Mouse (Mus musculus) retina, postnatal 1 day (tissue): ENCODE data around the gene Kdm4c.
A peak's percentile ranks its signal among the peaks of the same experiment; 100 is the strongest.
"Not testable (repeated sequence)": the region's sequence is repeated elsewhere in the genome, so short reads cannot be mapped to it uniquely, and the experiment has no call there.

ENCODE experiments used
- DNase-seq: peaks from one replicate; pipeline ENCODE4 v3.0.0-alpha.2; 2012

The Kdm4c gene

DNA sequence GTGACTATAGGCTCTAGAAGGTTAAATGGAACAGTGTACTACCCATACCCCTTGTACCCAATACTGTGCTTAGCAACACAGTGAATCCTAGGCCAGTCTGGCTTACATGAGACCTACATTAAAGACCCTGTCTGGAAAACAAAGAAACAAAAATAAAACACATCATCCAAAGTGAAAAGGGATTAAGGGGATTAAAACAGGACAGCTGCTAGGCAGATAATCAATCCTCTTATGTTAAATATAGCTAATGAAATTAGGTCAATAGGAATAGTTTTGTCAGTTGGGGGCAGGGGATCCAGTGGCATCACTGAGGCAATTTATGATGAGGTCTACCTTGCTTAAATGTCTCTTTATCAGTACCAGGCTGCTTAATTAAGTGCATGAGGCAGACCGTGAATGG lies at the start of gene Kdm4c:
Gene Kdm4c (plus strand): TSS at position 322 of the 400 bp plus-strand sequence.
- DNase-seq, result peak; percentile 81

GRCm38 (mm10) chr4:74201281-74201811 lies 41.0 kb upstream of the Kdm4c start:
- no peak for DNase-seq

- not testable (repeated sequence) for DNase-seq
These were observed 20.5 kb upstream of the Kdm4c start for GRCm38 (mm10) chr4:74221780-74222179.

DNA sequence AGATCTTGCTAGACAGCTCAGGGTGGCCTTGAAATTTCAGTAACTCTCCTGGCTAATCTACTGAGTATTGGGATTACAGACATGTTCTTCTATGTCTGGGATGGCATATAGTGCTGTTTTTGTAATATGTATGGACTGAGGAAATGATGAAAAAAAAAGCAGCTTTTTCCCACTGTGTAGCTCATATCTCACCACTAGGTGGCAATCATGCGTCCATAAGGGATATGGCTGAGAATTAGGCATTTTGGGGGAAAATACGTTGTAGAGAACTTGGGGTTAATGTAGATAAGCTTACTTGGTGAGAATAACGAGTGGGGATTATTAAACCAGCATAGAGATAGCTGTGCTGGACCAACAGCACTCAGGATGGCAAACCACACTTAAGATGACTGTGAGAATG lies 19.9 kb upstream of the Kdm4c start:
- DNase-seq, result peak; percentile 31

DNA sequence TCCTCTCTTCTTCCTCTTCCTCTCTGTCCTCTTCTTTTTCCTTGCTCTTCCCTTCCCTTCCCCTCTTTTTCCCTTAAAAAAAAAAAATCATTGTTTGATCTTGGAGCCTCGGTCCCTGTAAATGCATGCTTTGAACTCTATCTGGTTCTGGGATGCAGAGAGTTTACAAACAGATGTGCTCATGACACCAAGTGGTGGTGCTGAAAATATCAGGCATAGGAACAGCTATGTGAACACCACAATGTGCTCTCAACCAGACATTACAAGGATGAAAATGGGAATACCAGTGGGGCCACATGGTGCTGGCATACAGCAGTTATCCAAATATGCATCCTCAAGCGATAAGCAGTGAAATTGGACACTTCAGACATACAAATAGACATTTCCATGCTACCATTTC lies 18.1 kb upstream of the Kdm4c start:
- no peak for DNase-seq

- peak; percentile 48 for DNase-seq
These were observed 11.3 kb upstream of the Kdm4c start for GRCm38 (mm10) chr4:74230994-74231393.

DNA sequence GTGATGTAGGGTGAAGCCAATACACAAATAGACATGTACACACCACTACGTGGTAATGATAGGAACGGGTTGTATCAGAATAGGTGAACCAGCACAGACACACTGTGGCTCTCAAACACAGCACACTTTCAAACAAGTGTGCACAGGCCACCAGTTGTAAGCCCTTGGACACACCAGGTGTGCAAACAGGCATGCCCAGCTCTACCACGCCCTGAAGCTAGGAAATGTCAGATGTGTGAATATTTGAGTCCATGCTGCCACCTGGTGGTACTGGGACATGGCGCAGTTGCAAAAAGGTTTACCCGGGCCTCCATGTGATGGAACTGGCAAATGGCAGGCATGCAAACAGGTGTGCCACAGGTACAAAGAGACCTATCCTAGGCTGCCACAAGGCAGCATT lies 10.9 kb upstream of the Kdm4c start:
- DNase-seq, result peak; percentile 70

DNA sequence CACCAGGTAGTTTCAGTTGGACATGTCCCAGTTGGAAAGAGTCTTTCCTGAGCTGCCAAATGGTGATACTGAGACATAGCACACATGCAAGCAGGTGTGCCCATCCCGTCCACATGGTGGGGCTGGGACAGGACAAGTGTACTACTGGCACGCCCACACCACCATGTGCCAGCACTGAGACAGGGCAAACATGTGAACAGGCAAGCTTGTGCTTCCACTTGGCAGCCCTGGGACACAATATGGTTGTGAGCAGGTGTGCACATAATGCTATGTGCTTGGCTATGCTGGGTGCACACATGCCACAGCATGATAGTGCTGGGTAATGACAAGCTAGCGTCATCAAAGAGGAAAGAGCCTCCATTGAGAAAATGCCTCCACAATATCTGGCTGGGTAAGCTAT lies 8.8 kb upstream of the Kdm4c start:
- DNase-seq, result no peak

GRCm38 (mm10) chr4:74251348-74252244 lies 9.3 kb downstream of the Kdm4c start:
- DNase-seq, result peak; percentile 98

DNA sequence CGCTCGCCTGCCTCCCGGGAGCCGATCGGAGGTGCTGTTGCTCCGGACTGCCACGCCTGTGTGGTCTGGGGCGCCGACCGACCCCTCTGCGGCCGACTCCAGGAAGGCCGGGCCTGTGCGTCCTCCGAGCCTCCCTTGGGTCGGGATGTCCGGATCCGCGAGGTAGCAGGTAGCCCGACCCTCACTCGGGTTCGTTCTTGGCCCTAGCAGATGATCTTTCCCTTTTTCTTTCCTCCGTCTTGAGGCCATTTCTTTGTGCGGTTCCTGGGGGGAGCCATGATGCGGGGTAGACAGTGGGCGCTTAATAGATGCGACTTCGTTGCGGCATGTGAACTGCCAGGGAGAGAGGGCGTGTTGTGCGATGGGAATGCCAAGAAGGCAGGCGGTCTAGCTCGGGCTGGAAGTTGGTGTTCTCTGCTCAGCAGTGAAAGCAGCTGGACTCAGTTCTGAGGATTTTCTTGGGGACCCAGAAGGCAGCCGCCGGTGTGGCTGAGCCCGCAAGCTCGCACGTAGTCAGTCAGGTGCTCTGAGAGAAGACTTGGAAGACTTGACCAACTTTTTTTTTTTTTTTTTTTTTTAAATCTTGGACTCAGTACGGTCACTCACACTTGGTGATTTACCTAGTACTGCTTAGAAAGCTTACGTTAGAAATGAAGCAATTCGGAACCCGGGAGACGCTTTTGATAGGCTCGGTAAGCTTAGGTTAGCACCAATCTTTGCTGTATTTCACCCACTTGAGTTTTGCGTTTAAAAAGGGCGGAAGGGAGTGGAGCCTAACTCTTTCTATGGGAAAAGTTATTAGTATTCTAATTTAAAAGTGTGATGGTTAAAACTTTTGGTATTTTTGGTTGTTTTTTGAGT lies 10.2 kb downstream of the Kdm4c start:
- no peak for DNase-seq

GRCm38 (mm10) chr4:74257882-74258281 lies 15.6 kb downstream of the Kdm4c start:
- DNase-seq, result peak; percentile 27

GRCm38 (mm10) chr4:74258538-74258937 lies 16.2 kb downstream of the Kdm4c start:
- no peak for DNase-seq

DNA sequence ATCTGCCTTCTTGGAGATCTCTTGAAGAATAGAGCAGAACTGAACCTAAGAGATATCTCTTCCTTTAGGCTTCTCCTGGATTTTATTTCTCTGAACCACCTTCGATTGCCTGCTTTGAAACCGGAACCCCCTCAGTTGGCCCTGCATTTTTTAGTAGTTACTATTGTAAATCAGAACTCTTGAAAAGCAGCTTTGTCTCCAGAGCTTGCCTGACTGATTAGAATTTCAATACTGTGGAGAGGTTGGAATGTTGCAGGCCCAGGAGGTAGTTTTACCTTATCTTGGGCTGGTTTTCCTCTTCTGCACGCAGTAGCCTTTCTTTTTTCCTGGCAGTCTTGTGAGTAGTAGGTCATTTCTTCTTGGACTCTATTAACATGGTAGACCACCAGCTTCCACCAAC lies 17.0 kb downstream of the Kdm4c start:
- no peak for DNase-seq

DNA sequence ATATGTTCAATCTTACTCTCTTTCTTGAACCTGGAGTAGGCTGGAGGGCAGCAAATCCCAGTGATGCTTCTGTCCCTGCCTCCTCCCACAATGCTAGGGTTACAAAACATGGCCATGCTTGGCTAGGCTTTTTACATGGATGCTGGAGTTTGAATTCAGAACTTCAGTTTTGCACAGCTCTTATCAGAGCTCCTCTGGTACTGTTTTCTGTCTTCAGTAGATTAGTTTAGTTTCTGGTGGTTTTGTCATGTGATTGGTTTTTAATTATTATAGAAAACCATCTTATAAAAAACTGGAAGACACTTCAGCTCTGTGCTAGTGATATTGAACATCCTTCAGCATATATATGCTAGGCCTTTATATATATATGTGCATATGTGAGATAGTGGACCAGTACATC lies 19.6 kb downstream of the Kdm4c start:
- DNase-seq, result no peak

DNA sequence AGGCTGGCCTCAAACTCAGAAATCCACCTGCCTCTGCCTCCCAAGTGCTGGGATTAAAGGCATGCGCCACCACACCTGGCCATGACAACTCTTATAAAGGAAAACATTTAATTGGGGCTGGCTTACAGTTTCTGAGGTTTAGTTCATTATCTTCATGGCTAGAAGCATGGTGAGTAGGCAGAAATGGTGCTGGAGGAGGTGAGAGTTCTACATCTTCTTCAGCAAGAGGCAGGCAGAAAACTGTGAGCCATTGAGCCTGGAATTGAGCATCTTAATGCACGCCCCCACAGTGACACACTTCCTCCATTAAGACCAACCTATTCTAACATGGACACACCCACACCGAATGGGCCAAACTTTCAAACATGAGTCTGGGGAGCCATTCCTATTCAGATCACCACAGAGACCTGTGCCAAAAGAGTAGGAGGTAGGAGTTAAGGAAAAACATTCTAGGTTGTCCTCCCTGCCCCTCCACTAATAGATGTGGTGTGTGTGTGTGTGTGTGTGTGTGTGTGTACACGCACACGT lies 22.2 kb downstream of the Kdm4c start:
- no peak for DNase-seq

DNA sequence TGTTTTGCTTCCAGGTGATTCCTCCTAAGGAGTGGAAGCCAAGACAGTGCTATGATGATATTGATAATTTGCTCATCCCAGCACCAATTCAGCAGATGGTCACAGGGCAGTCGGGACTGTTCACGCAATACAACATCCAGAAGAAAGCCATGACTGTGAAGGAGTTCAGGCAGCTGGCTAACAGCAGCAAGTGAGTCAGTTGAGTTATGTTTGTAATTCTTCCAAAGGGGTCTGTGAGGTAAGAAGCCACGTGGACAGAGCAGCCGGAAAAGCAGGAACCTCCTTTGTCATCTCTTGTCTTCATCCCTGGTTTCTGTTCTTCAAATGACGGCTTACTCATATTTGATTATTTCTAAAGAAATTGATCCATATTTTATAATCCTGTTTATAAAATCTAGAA lies 28.9 kb downstream of the Kdm4c start:
- DNase-seq, result no peak

GRCm38 (mm10) chr4:74277486-74277885 lies 35.2 kb downstream of the Kdm4c start:
- no peak for DNase-seq

DNA sequence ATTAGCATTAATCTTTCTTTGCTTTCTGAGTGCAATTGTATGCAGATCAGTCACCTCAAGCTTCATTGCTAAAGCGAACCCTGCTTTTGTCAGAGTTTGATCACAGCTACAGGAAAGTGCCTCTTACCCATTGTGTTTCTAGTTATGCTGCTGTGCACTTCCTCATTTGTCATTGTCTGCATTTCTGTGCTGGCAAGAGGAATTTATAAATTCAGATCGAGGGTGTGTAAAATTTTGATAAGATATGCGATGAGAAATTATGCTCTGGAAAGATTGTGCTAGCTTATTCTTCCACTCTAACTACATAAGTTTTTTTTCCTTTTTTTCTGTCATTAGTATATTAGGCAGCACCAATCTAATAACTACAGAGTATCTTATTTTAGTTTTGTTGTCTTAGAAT lies 37.9 kb downstream of the Kdm4c start:
- DNase-seq, result no peak

- DNase-seq, result no peak
These were observed 45.6 kb downstream of the Kdm4c start for GRCm38 (mm10) chr4:74287851-74288250.

- no peak for DNase-seq
These were observed 52.4 kb downstream of the Kdm4c start for GRCm38 (mm10) chr4:74294726-74295125.

GRCm38 (mm10) chr4:74305315-74306105 lies 63.2 kb downstream of the Kdm4c start:
- no peak for DNase-seq

GRCm38 (mm10) chr4:74311135-74311534 lies 68.8 kb downstream of the Kdm4c start:
- DNase-seq, result no peak
